Comparison of ENCODE assay signal across 9 mouse cellular contexts in genomic region chr7:79149522-79149921, GRCm38 (mm10). TPM values are rescaled to one million over a fixed set of nuclear protein-coding genes. Genes with fewer than 3 reads are reported as not detected.
DNase-seq lines count a peak whose midpoint lies in the region; ATAC-seq and TF ChIP-seq lines count a peak whose summit lies in the region.
"Had no signal": no experiment of that assay in that cellular context is flagged by ENCODE, and none has a peak within 500 bp of the region (broad histone marks: within the 10 kb centered on the region; RNA-seq: fewer than 3 reads in every experiment).

No protein-coding gene starts in this region.

- TF ChIP-seq CTCF in kidney, postnatal 0 days (IDR thresholded peaks at IDR 0.05; ENCODE audit: low read depth), result no peak
- no peak for TF ChIP-seq CTCF in liver, postnatal 0 days (IDR thresholded peaks at IDR 0.05; ENCODE audit: low read depth)

- TF ChIP-seq EP300 in liver, postnatal 0 days (IDR thresholded peaks at IDR 0.05; ENCODE audit: low read depth), result no peak

- no peak overlapping the region for H3K9ac ChIP-seq in kidney, postnatal 0 days (ENCODE audit: low read depth, low read length)
- no peak overlapping the region for H3K9ac ChIP-seq in heart, embryonic 15.5 days
- H3K9ac ChIP-seq in liver, postnatal 0 days (replicated peaks), result no peak overlapping the region

- no peaks in the 10 kb centered on the region for H3K9me3 ChIP-seq in kidney, postnatal 0 days (replicated peaks; ENCODE audit: low read length)
- H3K9me3 ChIP-seq in heart, embryonic 15.5 days (replicated peaks), result no peaks in the 10 kb centered on the region
- no peaks in the 10 kb centered on the region for H3K9me3 ChIP-seq in liver, postnatal 0 days (ENCODE audit: low read length)

- H3K4me2 ChIP-seq in kidney, postnatal 0 days (ENCODE audit: low read length), result peak overlapping the region; percentile 61; the same call in 1 of the 2 replicates
- H3K4me2 ChIP-seq in heart, embryonic 15.5 days, result peak overlapping the region; percentile 78
- H3K4me2 ChIP-seq in liver, postnatal 0 days (ENCODE audit: low read depth, low read length), result peak overlapping the region; percentile 92

- WGBS in kidney, postnatal 0 days, result 63% methylated on average over 6 of the region's 6 CpGs
- 35% methylated on average over 6 of the region's 6 CpGs for WGBS in heart, embryonic 15.5 days
- WGBS in liver, postnatal 0 days (ENCODE audit: insufficient replicate concordance), result 26% methylated on average over 6 of the region's 6 CpGs

- no peak overlapping the region for H3K27ac ChIP-seq in kidney, postnatal 0 days
- H3K27ac ChIP-seq in heart, embryonic 15.5 days, result peak overlapping the region; percentile 92
- H3K27ac ChIP-seq in liver, postnatal 0 days (ENCODE audit: low read depth), result no peak overlapping the region

- H3K27me3 ChIP-seq in kidney, postnatal 0 days (ENCODE audit: insufficient read depth, low read length), result no peaks in the 10 kb centered on the region
- no peaks in the 10 kb centered on the region for H3K27me3 ChIP-seq in heart, embryonic 15.5 days
- H3K27me3 ChIP-seq in liver, postnatal 0 days (ENCODE audit: insufficient read depth, low read length), result no peaks in the 10 kb centered on the region

- ATAC-seq in kidney, postnatal 0 days (replicated peaks; ENCODE audit: low FRiP score, low read depth), result no peak
- ATAC-seq in heart, embryonic 15.5 days (replicated peaks; ENCODE audit: insufficient number of reproducible peaks, insufficient read depth, low FRiP score, low read depth), result no peak
- ATAC-seq in liver, postnatal 0 days, result no peak

- DNase-seq in kidney, postnatal 0 days (ENCODE audit: low spot score), result no peak
- no peak for DNase-seq in kidney, postnatal 14 days
- peak; percentile 17 for DNase-seq in MN1 (ENCODE audit: low spot score)
- no peak for DNase-seq in liver, postnatal 0 days
- DNase-seq in cerebellum, adult 18-20 months, result no peak
- no peak for DNase-seq in gastrocnemius, postnatal 10 days
- no peak for DNase-seq in spleen, postnatal 4 days (ENCODE audit: low spot score in 2 of 2)

- H3K36me3 ChIP-seq in kidney, postnatal 0 days (ENCODE audit: insufficient read depth, low read length), result 0 out of 2 replicates have a peak, but pooled peaks cover 6% of the 10 kb centered on the region
- peaks cover 3% of the 10 kb centered on the region; the same call in 1 of the 2 replicates for H3K36me3 ChIP-seq in heart, embryonic 15.5 days
- H3K36me3 ChIP-seq in liver, postnatal 0 days (replicated peaks; ENCODE audit: insufficient read depth, low read length), result no peaks in the 10 kb centered on the region

- H3K4me1 ChIP-seq in kidney, postnatal 0 days (replicated peaks; ENCODE audit: insufficient read depth, low read length), result peaks cover 8% of the 10 kb centered on the region
- peaks cover 24% of the 10 kb centered on the region for H3K4me1 ChIP-seq in heart, embryonic 15.5 days (replicated peaks)
- peaks cover 5% of the 10 kb centered on the region; the same call in 1 of the 2 replicates for H3K4me1 ChIP-seq in liver, postnatal 0 days (ENCODE audit: insufficient read depth)

- no peak overlapping the region for H3K4me3 ChIP-seq in kidney, postnatal 0 days (replicated peaks; ENCODE audit: low read depth, low read length)
- H3K4me3 ChIP-seq in heart, embryonic 15.5 days, result no peak overlapping the region
- peak overlapping the region; percentile 68; the same call in 1 of the 2 replicates for H3K4me3 ChIP-seq in liver, postnatal 0 days (ENCODE audit: low read depth, low read length)

RNA-seq across cellular contexts. Expression of gene Mfge8, which starts 0.7 kb away (rescaled TPM):
- polyA plus RNA-seq in kidney, postnatal 0 days (2015; fragmentation: Nextera tagmentation; extraction: Ambion mirVana), result 269 and 299 TPM in 2 replicates
- 224 and 246 TPM in 2 replicates for polyA plus RNA-seq in heart, embryonic 15.5 days (2015; fragmentation: Nextera tagmentation; extraction: Ambion mirVana)
- polyA plus RNA-seq in liver, postnatal 0 days (2015; fragmentation: Nextera tagmentation; extraction: Ambion mirVana), result 55.5 and 61.1 TPM in 2 replicates
- 10 to 100 TPM; 75.9 to 82.3 TPM for total RNA-seq in gastrocnemius, postnatal 10 days (2021)

RNA-seq across cellular contexts. Expression of gene Hapln3, which starts 18.7 kb away (rescaled TPM):
- polyA plus RNA-seq in kidney, postnatal 0 days (2015; fragmentation: Nextera tagmentation; extraction: Ambion mirVana), result 2.6 and 3.6 TPM in 2 replicates
- polyA plus RNA-seq in heart, embryonic 15.5 days (2015; fragmentation: Nextera tagmentation; extraction: Ambion mirVana), result 0.49 and 0.76 TPM in 2 replicates
- not detected in 2 replicates for polyA plus RNA-seq in liver, postnatal 0 days (2015; fragmentation: Nextera tagmentation; extraction: Ambion mirVana)
- under 1 TPM; 0.79 to 0.82 TPM for total RNA-seq in gastrocnemius, postnatal 10 days (2021)
- total RNA-seq: neutrophil, adult 5-6 weeks had no signal
